Mouse (Mus musculus) gastrocnemius, adult 2 months (tissue): ENCODE data around the gene Gcnt4. TPM values are rescaled to one million over a fixed set of nuclear protein-coding genes. Genes with fewer than 3 reads are reported as not detected.
A peak's percentile ranks its signal among the peaks of the same experiment; 100 is the strongest.
"Not testable (repeated sequence)": the region's sequence is repeated elsewhere in the genome, so short reads cannot be mapped to it uniquely, and the experiment has no call there.

Experiments
- DNase-seq: peaks from one replicate; pipeline ENCODE4 v3.0.0; 2022
- H3K27ac ChIP-seq: fragments of 200-600 bp; 2 replicates; pipeline ENCODE4 v1.8.1; 2022; ENCODE audit warnings: mild to moderate bottlenecking
- H3K4me3 ChIP-seq: fragments of 200-600 bp; 2 replicates; pipeline ENCODE4 v1.8.1; 2022; ENCODE audit warnings: mild to moderate bottlenecking, moderate library complexity
- CTCF ChIP-seq: fragments of 200-600 bp; IDR thresholded peaks from 2 replicates; pipeline ENCODE4 v1.8.1; 2022; ENCODE audit warnings: antibody characterized with exemption, mild to moderate bottlenecking, moderate library complexity
- intact Hi-C: fragments of 180-260 bp; cut with DNase I; formaldehyde crosslinking; loops from one replicate; pipeline ENCODE4 v1.15.1; 2025
- long read RNA-seq, 2 experiments: library from polyadenylated mRNA; stranded (forward); transcript quantifications; one replicate each; pipeline ENCODE4 v2.0.0; 2021
- total RNA-seq, 2 experiments: library from RNA; stranded (reverse); gene quantifications; 2 replicates each; pipeline ENCODE4 v1.2.3; 2021

Gcnt4 gene
- under 1 TPM; 0.05 to 0.06 TPM for total RNA-seq
- long read RNA-seq, experiment 1: 0 reads
- long read RNA-seq, experiment 2: 0 reads

- no peak for TF ChIP-seq CTCF
Measured at GRCm38 (mm10) chr13:96923999-96924961, at the start of gene Gcnt4. Gcnt4 (plus strand) TSS chr13:96924689.

GRCm38 (mm10) chr13:96878220-96879057 is 46.0 kb upstream of the Gcnt4 start:
- DNase-seq: no peak
- no peak overlapping the region for H3K27ac ChIP-seq
- intact Hi-C loops: no loop called here
- no peak for TF ChIP-seq CTCF
- no peak overlapping the region for H3K4me3 ChIP-seq

More at GRCm38 (mm10) chr13:96923999-96924961, at the start of gene Gcnt4:
- peak within 1 kb of the TSS; percentile 89 for H3K4me3 ChIP-seq
- peak; percentile 56 for DNase-seq
- peak within 1 kb of the TSS; percentile 68 for H3K27ac ChIP-seq
- intact Hi-C loops: no loop called here

- no peak for DNase-seq
- H3K4me3 ChIP-seq: no peak overlapping the region
- H3K27ac ChIP-seq: no peak overlapping the region
- TF ChIP-seq CTCF: no peak
- intact Hi-C loops: no loop called here
Measured at GRCm38 (mm10) chr13:96884534-96884933, 40.0 kb upstream of the Gcnt4 start.

GRCm38 (mm10) chr13:96889985-96890384 is 34.5 kb upstream of the Gcnt4 start:
- intact Hi-C loops: no loop called here
- no peak overlapping the region for H3K4me3 ChIP-seq
- no peak for DNase-seq
- H3K27ac ChIP-seq: no peak overlapping the region
- no peak for TF ChIP-seq CTCF

GRCm38 (mm10) chr13:96895144-96895543 is 29.3 kb upstream of the Gcnt4 start:
- H3K27ac ChIP-seq: no peak overlapping the region
- intact Hi-C loops: no loop called here
- H3K4me3 ChIP-seq: no peak overlapping the region
- DNase-seq: no peak
- TF ChIP-seq CTCF: no peak

GRCm38 (mm10) chr13:96906717-96907116 is 17.8 kb upstream of the Gcnt4 start:
- H3K27ac ChIP-seq: no peak overlapping the region
- H3K4me3 ChIP-seq: no peak overlapping the region
- intact Hi-C loops: no loop called here
- no peak for TF ChIP-seq CTCF
- DNase-seq: no peak

- TF ChIP-seq CTCF: no peak
- Histone ChIP-seq H3K27ac (no peak overlapping the region), H3K4me3 (no peak overlapping the region)
- intact Hi-C loops: no loop called here
- DNase-seq: no peak
Measured at GRCm38 (mm10) chr13:96911202-96911601, 13.3 kb upstream of the Gcnt4 start.

GRCm38 (mm10) chr13:96923134-96923533 is 1.4 kb upstream of the Gcnt4 start:
- DNase-seq, intact Hi-C loops, H3K27ac ChIP-seq, H3K4me3 ChIP-seq: not testable (repeated sequence)

GRCm38 (mm10) chr13:96924985-96925745 is 676 bp downstream of the Gcnt4 start:
- DNase-seq: peak; percentile 25
- H3K27ac ChIP-seq: peak overlapping the region; percentile 68
- no peak for TF ChIP-seq CTCF
- H3K4me3 ChIP-seq: peak overlapping the region; percentile 89
- intact Hi-C loops: no loop called here

GRCm38 (mm10) chr13:96925991-96926725 is 1.7 kb downstream of the Gcnt4 start:
- Histone ChIP-seq H3K4me3 (no peak overlapping the region; the same call in 1 of the 2 replicates), H3K27ac (no peak overlapping the region)
- intact Hi-C loops: no loop called here
- DNase-seq: no peak
- TF ChIP-seq CTCF: no peak

GRCm38 (mm10) chr13:96927781-96928180 is 3.3 kb downstream of the Gcnt4 start:
- intact Hi-C loops: no loop called here
- Histone ChIP-seq H3K27ac (no peak overlapping the region), H3K4me3 (no peak overlapping the region)
- no peak for TF ChIP-seq CTCF
- DNase-seq: no peak
